Mouse (Mus musculus) E14TG2a.4 (cell line): ENCODE results near the gene Slc3a2.

Experiments
- CTCF ChIP-seq: conservative IDR thresholded peaks from 2 replicates; pipeline ENCODE4 v1.5.1; 2014; ENCODE audit warnings: low read length
- NANOG ChIP-seq: IDR thresholded peaks from 2 replicates; pipeline ENCODE4 v1.6.1; 2014; ENCODE audit warnings: borderline replicate concordance, low read length, mixed read lengths
- POU5F1 ChIP-seq: IDR thresholded peaks from 2 replicates; pipeline ENCODE4 v1.6.1; 2014; ENCODE audit warnings: low read length, borderline replicate concordance

DNA sequence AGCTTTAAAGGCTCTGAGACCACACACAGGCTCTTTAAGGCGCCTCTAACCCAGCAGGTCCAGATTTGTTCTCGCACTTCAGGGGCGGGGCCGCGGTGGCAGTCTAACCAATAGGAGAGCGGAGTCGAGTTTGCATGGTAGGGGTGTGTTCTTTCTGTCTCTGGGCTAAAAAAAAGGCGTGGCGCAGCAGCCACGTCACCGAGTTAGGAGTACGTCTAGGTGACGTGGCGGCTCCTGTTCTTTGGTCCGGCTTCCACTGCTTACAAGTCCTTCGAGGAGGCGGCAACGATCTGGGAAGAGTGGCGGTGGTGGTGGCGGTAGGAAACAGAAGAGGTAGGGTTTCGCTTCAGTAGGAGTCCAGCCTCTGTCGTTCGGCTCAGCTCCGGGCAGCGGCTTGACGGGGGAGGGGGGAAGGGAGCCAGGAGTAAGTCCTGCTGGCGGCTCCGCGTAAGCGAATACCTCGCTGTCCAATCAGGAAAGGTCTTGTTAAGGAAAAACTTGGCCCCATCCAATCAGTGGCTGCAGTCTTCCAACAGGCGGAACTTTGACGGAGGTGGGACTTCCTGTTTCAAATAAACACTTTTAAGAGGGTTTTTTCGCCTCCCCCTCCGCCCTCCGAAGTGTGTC is 18.2 kb upstream of the Slc3a2 start, which contains the start of gene Stx5a:
- TF ChIP-seq CTCF (no peak), NANOG (no peak), POU5F1 (no peak)
